Mouse (Mus musculus): ENCODE measurements around the gene Uimc1.

Uimc1 gene

DNA sequence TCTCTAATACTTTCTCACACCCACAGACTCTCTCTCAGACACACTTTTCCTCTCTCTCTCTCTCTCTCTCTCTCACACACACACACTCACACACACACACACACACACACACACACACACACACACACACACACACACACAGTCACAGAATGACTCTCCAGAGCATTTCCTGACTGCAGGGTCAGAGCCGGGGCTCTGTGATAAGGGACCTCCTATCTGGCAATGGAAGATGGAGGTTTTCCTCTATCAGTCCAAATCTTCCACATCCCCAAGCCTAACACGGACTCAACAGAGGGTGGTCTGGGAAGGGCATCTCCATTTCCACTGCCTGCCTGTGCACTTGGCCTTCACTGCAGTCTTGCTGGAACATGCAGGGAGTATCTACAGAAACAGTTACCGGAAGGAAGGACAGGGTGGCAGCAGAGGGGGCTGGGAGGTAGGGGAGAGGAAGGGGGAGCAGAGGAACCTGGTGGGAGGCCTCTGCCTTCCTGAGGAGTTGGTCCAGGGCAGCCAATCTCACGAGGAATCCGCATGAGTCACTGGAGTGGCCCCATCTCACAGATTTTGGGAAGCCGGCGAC lies 111.8 kb downstream of the Uimc1 start:
- DNase-seq, result no peak

DNA sequence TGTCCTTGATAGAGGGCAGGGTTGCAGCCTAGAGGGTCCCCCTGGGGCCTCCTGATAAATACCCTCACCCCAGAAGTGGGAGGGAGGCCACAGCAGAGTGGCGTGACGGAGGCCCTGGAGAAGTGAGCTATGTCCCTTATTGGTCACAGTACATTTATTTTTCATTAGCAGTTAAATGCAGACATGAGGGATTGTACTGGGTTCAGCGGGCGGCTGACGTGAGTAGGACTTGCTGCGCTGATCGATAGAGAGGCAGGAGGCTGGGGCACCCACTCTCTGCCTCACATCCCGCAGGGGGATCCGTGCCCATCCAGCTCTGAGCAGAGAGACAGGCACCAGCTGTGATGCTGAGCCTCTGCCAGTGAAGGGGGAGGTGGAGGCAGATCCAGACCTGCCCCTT lies 112.7 kb downstream of the Uimc1 start:
- no peak for DNase-seq

- DNase-seq, result no peak
Observed at GRCm38 (mm10) chr13:54983614-54984013, 116.5 kb downstream of the Uimc1 start.

GRCm38 (mm10) chr13:54983001-54983400 lies 117.1 kb downstream of the Uimc1 start:
- no peak for DNase-seq

DNA sequence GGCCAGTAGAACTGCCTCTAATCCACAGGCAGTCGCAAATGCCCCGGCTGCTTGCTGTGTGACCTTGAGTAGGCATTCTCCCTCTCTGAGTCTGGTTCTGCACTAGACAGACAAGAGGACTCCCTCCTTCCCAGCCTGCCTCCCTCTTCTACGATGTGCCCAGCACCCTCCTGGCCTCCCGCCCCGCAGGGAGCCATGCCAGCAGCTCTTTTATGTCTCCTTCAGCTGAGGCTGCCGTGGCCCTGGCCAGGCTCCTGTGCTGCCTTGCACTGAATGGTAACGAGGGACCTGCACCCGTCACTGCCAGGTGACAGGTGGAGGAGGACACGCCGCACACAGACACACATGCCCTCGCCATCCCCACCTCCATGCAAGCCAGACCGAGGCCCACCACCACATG lies 119.1 kb downstream of the Uimc1 start:
- no peak for DNase-seq

- DNase-seq, result no peak
Observed at GRCm38 (mm10) chr13:54978804-54979203, 121.3 kb downstream of the Uimc1 start.

Measured in right cerebral cortex, adult 18-20 months (tissue).